Mouse (Mus musculus) hindbrain, embryonic 15.5 days (tissue): ENCODE results near the gene Hnf1b. TPM values are rescaled to one million over a fixed set of nuclear protein-coding genes. Genes with fewer than 3 reads are reported as not detected.

Experiments used
- ATAC-seq: fragments of 200-750 bp; cut with Nextera tagmentation; 2 replicates; pipeline ENCODE4 v1.8.0; 2017; ENCODE audit warnings: low read depth, moderate number of reproducible peaks, moderate TSS enrichment; ENCODE audit not compliant: low FRiP score
- H3K27ac ChIP-seq: fragments of 300-500 bp; sonication (generic); replicated peaks from 2 replicates; pipeline ENCODE4 v1.5.1; 2015; ENCODE audit warnings: mild to moderate bottlenecking, inconsistent platforms
- H3K27me3 ChIP-seq: fragments of 300-500 bp; sonication (generic); 2 replicates; pipeline ENCODE4 v1.6.1; 2015; ENCODE audit warnings: control low read depth, inconsistent platforms
- H3K36me3 ChIP-seq: fragments of 300-500 bp; sonication (generic); 2 replicates; pipeline ENCODE4 v1.6.1; 2015; ENCODE audit warnings: control low read depth, inconsistent platforms
- H3K4me1 ChIP-seq: fragments of 300-500 bp; sonication (generic); replicated peaks from 2 replicates; pipeline ENCODE4 v1.6.1; 2015; ENCODE audit warnings: control low read depth, inconsistent platforms
- H3K4me2 ChIP-seq: fragments of 300-500 bp; sonication (generic); 2 replicates; pipeline ENCODE4 v1.6.1; 2015; ENCODE audit warnings: moderate library complexity, mild to moderate bottlenecking, inconsistent platforms
- H3K4me3 ChIP-seq: fragments of 300-500 bp; sonication (generic); 2 replicates; pipeline ENCODE4 v1.5.1; 2015; ENCODE audit warnings: mild to moderate bottlenecking, inconsistent platforms
- H3K9ac ChIP-seq: fragments of 300-500 bp; sonication (generic); 2 replicates; pipeline ENCODE4 v1.6.1; 2015; ENCODE audit warnings: inconsistent platforms
- H3K9me3 ChIP-seq: fragments of 300-500 bp; sonication (generic); 2 replicates; pipeline ENCODE4 v1.6.1; 2016; ENCODE audit warnings: control low read depth, inconsistent platforms
- WGBS: fragments of 180-500 bp; shearing (Covaris S2); methylation state at CpG from one replicate; pipeline ENCODE4 v1.1.7; 2015; 5-methylcytosine and 5-hydroxymethylcytosine counted together
- polyA plus RNA-seq: library from polyadenylated mRNA; unstranded; fragments of >200 nt; fragmentation: Nextera tagmentation; extraction: Ambion mirVana; gene quantifications from 2 replicates; pipeline ENCODE4 v1.2.1, GENCODE M21; 2015

The Hnf1b gene
- polyA plus RNA-seq, 1 experiment from 2014 or later, result 0.26 TPM

- no peak overlapping the region for H3K27ac ChIP-seq
- no peak for ATAC-seq
- H3K9ac ChIP-seq, result no peak overlapping the region
- H3K4me1 ChIP-seq, result no peaks in the 10 kb centered on the region
- H3K9me3 ChIP-seq, result no peaks in the 10 kb centered on the region
- no peaks in the 10 kb centered on the region for H3K27me3 ChIP-seq
- WGBS, result 89% methylated on average over 8 of the region's 8 CpGs
- H3K36me3 ChIP-seq, result no peaks in the 10 kb centered on the region
- H3K4me2 ChIP-seq, result no peak overlapping the region
- H3K4me3 ChIP-seq, result no peak overlapping the region
Measured at GRCm38 (mm10) chr11:83828553-83829142, 21.2 kb upstream of the Hnf1b start.

- ATAC-seq, result no peak
- H3K4me1 ChIP-seq, result no peaks in the 10 kb centered on the region
- H3K27ac ChIP-seq, result no peak overlapping the region
- H3K9me3 ChIP-seq, result no peaks in the 10 kb centered on the region
- no peaks in the 10 kb centered on the region for H3K27me3 ChIP-seq
- no peak overlapping the region for H3K9ac ChIP-seq
- no peaks in the 10 kb centered on the region for H3K36me3 ChIP-seq
- WGBS, result 49% methylated on average over 8 of the region's 8 CpGs
- H3K4me2 ChIP-seq, result no peak overlapping the region
- no peak overlapping the region for H3K4me3 ChIP-seq
Measured at GRCm38 (mm10) chr11:83832389-83832788, 17.5 kb upstream of the Hnf1b start.

- Histone ChIP-seq H3K4me2 (no peak overlapping the region), H3K27ac (no peak overlapping the region), H3K4me3 (no peak overlapping the region), H3K36me3 (no peaks in the 10 kb centered on the region), H3K27me3 (no peaks in the 10 kb centered on the region), H3K4me1 (no peaks in the 10 kb centered on the region), H3K9me3 (no peaks in the 10 kb centered on the region), H3K9ac (no peak overlapping the region)
- WGBS, result 91% methylated on average over 6 of the region's 6 CpGs
- no peak for ATAC-seq
Measured at GRCm38 (mm10) chr11:83833517-83833916, 16.3 kb upstream of the Hnf1b start.

GRCm38 (mm10) chr11:83833959-83834496, 15.8 kb upstream of the Hnf1b start:
- no peak overlapping the region for H3K9ac ChIP-seq
- H3K27me3 ChIP-seq, result no peaks in the 10 kb centered on the region
- ATAC-seq, result no peak
- no peak overlapping the region for H3K27ac ChIP-seq
- no peaks in the 10 kb centered on the region for H3K36me3 ChIP-seq
- H3K4me1 ChIP-seq, result no peaks in the 10 kb centered on the region
- H3K9me3 ChIP-seq, result no peaks in the 10 kb centered on the region
- 79% methylated on average over 14 of the region's 14 CpGs for WGBS
- no peak overlapping the region for H3K4me3 ChIP-seq
- no peak overlapping the region for H3K4me2 ChIP-seq

GRCm38 (mm10) chr11:83839451-83839850, 10.4 kb upstream of the Hnf1b start:
- Histone ChIP-seq H3K4me3 (no peak overlapping the region), H3K4me1 (no peaks in the 10 kb centered on the region), H3K27me3 (0 out of 2 replicates have a peak, but pooled peaks cover 6% of the 10 kb centered on the region), H3K4me2 (no peak overlapping the region), H3K9me3 (no peaks in the 10 kb centered on the region), H3K9ac (no peak overlapping the region), H3K36me3 (no peaks in the 10 kb centered on the region), H3K27ac (no peak overlapping the region)
- no peak for ATAC-seq
- 79% methylated on average over 6 of the region's 6 CpGs for WGBS

GRCm38 (mm10) chr11:83843534-83843933, 6.3 kb upstream of the Hnf1b start:
- peaks cover 24% of the 10 kb centered on the region for H3K27me3 ChIP-seq
- 94% methylated on average over 6 of the region's 6 CpGs for WGBS
- H3K4me1 ChIP-seq, result no peaks in the 10 kb centered on the region
- no peaks in the 10 kb centered on the region for H3K9me3 ChIP-seq
- H3K27ac ChIP-seq, result no peak overlapping the region
- no peak overlapping the region for H3K4me2 ChIP-seq
- ATAC-seq, result no peak
- H3K4me3 ChIP-seq, result no peak overlapping the region
- H3K9ac ChIP-seq, result no peak overlapping the region
- no peaks in the 10 kb centered on the region for H3K36me3 ChIP-seq

- no peaks in the 10 kb centered on the region for H3K9me3 ChIP-seq
- no peak overlapping the region for H3K27ac ChIP-seq
- no peak overlapping the region for H3K9ac ChIP-seq
- no peak overlapping the region for H3K4me3 ChIP-seq
- ATAC-seq, result no peak
- no peak overlapping the region for H3K4me2 ChIP-seq
- under 1% methylated on average over 24 of the region's 24 CpGs for WGBS
- H3K4me1 ChIP-seq, result peaks cover 17% of the 10 kb centered on the region
- H3K27me3 ChIP-seq, result peaks cover 72% of the 10 kb centered on the region
- no peaks in the 10 kb centered on the region for H3K36me3 ChIP-seq
Measured at GRCm38 (mm10) chr11:83850586-83851272, 866 bp downstream of the Hnf1b start.

- Histone ChIP-seq H3K9ac (no peak overlapping the region), H3K27ac (no peak overlapping the region), H3K4me3 (no peak overlapping the region), H3K9me3 (no peaks in the 10 kb centered on the region), H3K27me3 (peaks cover 76% of the 10 kb centered on the region), H3K4me1 (peaks cover 17% of the 10 kb centered on the region), H3K36me3 (no peaks in the 10 kb centered on the region), H3K4me2 (no peak overlapping the region)
- no peak for ATAC-seq
- 2% methylated on average over 36 of the region's 36 CpGs for WGBS
Measured at GRCm38 (mm10) chr11:83851273-83852015, 1.6 kb downstream of the Hnf1b start.

- H3K4me2 ChIP-seq, result no peak overlapping the region
- H3K27me3 ChIP-seq, result peaks cover 81% of the 10 kb centered on the region
- H3K9me3 ChIP-seq, result no peaks in the 10 kb centered on the region
- peaks cover 17% of the 10 kb centered on the region for H3K4me1 ChIP-seq
- no peak for ATAC-seq
- H3K9ac ChIP-seq, result no peak overlapping the region
- under 1% methylated on average over 24 of the region's 24 CpGs for WGBS
- H3K27ac ChIP-seq, result no peak overlapping the region
- H3K36me3 ChIP-seq, result no peaks in the 10 kb centered on the region
- no peak overlapping the region for H3K4me3 ChIP-seq
Measured at GRCm38 (mm10) chr11:83852016-83852355, 2.1 kb downstream of the Hnf1b start.

- H3K9ac ChIP-seq, result no peak overlapping the region
- no peaks in the 10 kb centered on the region for H3K9me3 ChIP-seq
- no peak overlapping the region for H3K4me2 ChIP-seq
- no peak for ATAC-seq
- under 1% methylated on average over 38 of the region's 38 CpGs for WGBS
- H3K36me3 ChIP-seq, result no peaks in the 10 kb centered on the region
- H3K27ac ChIP-seq, result no peak overlapping the region
- H3K4me3 ChIP-seq, result no peak overlapping the region
- H3K4me1 ChIP-seq, result peaks cover 17% of the 10 kb centered on the region
- H3K27me3 ChIP-seq, result peaks cover 78% of the 10 kb centered on the region
Measured at GRCm38 (mm10) chr11:83852501-83853211, 2.8 kb downstream of the Hnf1b start.

GRCm38 (mm10) chr11:83853221-83853792, 3.4 kb downstream of the Hnf1b start:
- peaks cover 77% of the 10 kb centered on the region for H3K27me3 ChIP-seq
- ATAC-seq, result no peak
- H3K4me3 ChIP-seq, result no peak overlapping the region
- H3K36me3 ChIP-seq, result no peaks in the 10 kb centered on the region
- H3K4me2 ChIP-seq, result no peak overlapping the region
- under 1% methylated on average over 33 of the region's 33 CpGs for WGBS
- peaks cover 17% of the 10 kb centered on the region for H3K4me1 ChIP-seq
- no peak overlapping the region for H3K9ac ChIP-seq
- no peak overlapping the region for H3K27ac ChIP-seq
- no peaks in the 10 kb centered on the region for H3K9me3 ChIP-seq
